Mouse (Mus musculus): ENCODE data around the gene Mucl3. TPM values are rescaled to one million over a fixed set of nuclear protein-coding genes. Genes with fewer than 3 reads are reported as not detected.

The Mucl3 gene
- total and polyA plus RNA-seq, 3 experiments: 0.11 to 1.3 (median 0.34) TPM

- H3K4me1 ChIP-seq (ENCODE audit: control insufficient read depth in 1 of 2, insufficient read depth in 2 of 2): peaks cover 6 to 25% of the 10 kb centered on the region in 2 experiments; a peak in 3 of 4 replicates
- no peaks in the 10 kb centered on the region for H3K9me3 ChIP-seq (replicated peaks; ENCODE audit: low read length)
- H3K4me2 ChIP-seq (ENCODE audit: insufficient read depth, low read depth, poor library complexity, severe bottlenecking): peak overlapping the region; percentile 55; the same call in 1 of the 2 replicates
- peaks cover 16 to 35% of the 10 kb centered on the region in 2 experiments for H3K36me3 ChIP-seq (replicated peaks in 1 of 2; ENCODE audit: control insufficient read depth in 1 of 2, insufficient read depth in 1 of 2, low read length in 1 of 2)
- H3K27me3 ChIP-seq (replicated peaks): no peaks in the 10 kb centered on the region
- peak overlapping the region in 1 of 3 experiments; percentile 62 for H3K4me3 ChIP-seq (replicated peaks in 1 of 3; ENCODE audit: low read depth in 2 of 3, low read length in 2 of 3, poor library complexity in 1 of 3)
- no peak overlapping the region for H3K27ac ChIP-seq (ENCODE audit: insufficient read depth, low read depth)
- DNase-seq (ENCODE audit: extremely low read depth): no peak
- no peaks in the 10 kb centered on the region for H3K79me2 ChIP-seq (replicated peaks; ENCODE audit: control insufficient read depth, extremely low read depth, insufficient read depth, poor library complexity, severe bottlenecking)
- H3K9ac ChIP-seq (ENCODE audit: insufficient read depth, low read depth): peak overlapping the region; percentile 90; the same call in 1 of the 2 replicates
- TF ChIP-seq RCOR1 (conservative IDR thresholded peaks at IDR 0.05; ENCODE audit: low read depth, low read length): no peak
- TF ChIP-seq ELF1 (IDR thresholded peaks at IDR 0.05; ENCODE audit: low read depth, low read length): no peak
- no peak for TF ChIP-seq CTCF (conservative IDR thresholded peaks at IDR 0.05 in 1 of 2, IDR thresholded peaks at IDR 0.05 in 1 of 2; ENCODE audit: low read depth in 2 of 2, low read length in 2 of 2)
- TF ChIP-seq CHD1 (IDR thresholded peaks at IDR 0.05; ENCODE audit: low read depth, low read length): no peak
- TF ChIP-seq E2F4 (IDR thresholded peaks at IDR 0.05; ENCODE audit: insufficient replicate concordance, low read depth, low read length): no peak
- in situ Hi-C loops (cut with MboI; ENCODE audit: low pct_ligation_motif_present, low pct_unique_long_range_greater_than_20kb, low sequenced_read_pairs): no loop called here
- dilution Hi-C loops (cut with MboI; ENCODE audit: extremely low pct_ligation_motif_present, extremely low pct_unique_long_range_greater_than_20kb, low sequenced_read_pairs): no loop called here
Measured at GRCm38 (mm10) chr17:35672527-35672926, 29.0 kb upstream of the Mucl3 start.

DNA sequence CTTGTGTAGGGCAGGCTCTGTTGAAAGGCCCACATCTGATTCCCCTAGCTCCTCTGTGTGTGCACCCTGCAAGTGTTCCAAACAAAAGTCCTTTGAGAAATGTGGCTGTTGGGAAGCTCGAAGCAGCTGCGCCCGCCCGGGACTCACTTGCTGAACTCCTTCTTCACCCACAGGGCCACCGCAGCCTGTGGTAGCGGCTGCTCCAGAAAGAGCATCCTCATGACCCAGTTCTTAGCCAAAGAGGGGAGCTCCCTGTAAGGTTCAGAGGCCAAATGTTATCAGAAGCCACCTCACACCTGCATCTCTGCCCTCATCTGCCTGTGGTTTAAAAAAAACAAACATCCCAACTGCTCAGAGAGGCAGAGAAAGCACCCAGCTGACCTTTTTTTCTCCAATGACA is 28.4 kb upstream of the Mucl3 start:
- in situ Hi-C loops (cut with MboI; ENCODE audit: low pct_ligation_motif_present, low pct_unique_long_range_greater_than_20kb, low sequenced_read_pairs): no loop called here

DNA sequence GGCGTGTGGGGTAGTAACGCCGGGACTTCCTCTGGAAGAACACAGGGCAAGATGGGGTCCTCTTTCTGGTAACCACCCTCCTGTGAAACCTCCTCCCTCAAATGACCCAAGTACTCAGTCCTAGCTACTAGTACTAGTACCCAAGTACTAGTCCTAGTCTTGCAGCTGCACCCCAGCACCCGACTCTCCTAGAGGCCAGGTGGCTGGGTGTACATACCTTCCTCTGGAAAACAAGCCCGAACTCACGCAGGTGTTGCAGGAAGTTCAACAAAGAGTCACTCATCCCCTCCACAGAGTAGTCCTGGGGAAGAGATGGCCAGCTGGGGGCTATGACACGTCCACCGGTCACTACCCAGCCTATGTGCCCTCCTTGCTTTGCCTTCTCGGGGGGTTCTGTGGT is 26.2 kb upstream of the Mucl3 start:
- no peaks in the 10 kb centered on the region for H3K79me2 ChIP-seq (replicated peaks; ENCODE audit: control insufficient read depth, extremely low read depth, insufficient read depth, poor library complexity, severe bottlenecking)
- no peak overlapping the region for H3K9ac ChIP-seq (ENCODE audit: insufficient read depth, low read depth)
- no peak overlapping the region for H3K4me2 ChIP-seq (ENCODE audit: insufficient read depth, low read depth, poor library complexity, severe bottlenecking)
- DNase-seq (ENCODE audit: extremely low read depth): no peak
- H3K4me1 ChIP-seq (ENCODE audit: control insufficient read depth in 1 of 2, insufficient read depth in 2 of 2): peaks cover 13 to 36% of the 10 kb centered on the region in 2 experiments
- H3K36me3 ChIP-seq (replicated peaks in 1 of 2; ENCODE audit: control insufficient read depth in 1 of 2, insufficient read depth in 1 of 2, low read length in 1 of 2): peaks cover 27 to 49% of the 10 kb centered on the region in 2 experiments
- no peak overlapping the region for H3K4me3 ChIP-seq (replicated peaks in 1 of 3; ENCODE audit: low read depth in 2 of 3, low read length in 2 of 3, poor library complexity in 1 of 3)
- no peak overlapping the region for H3K27ac ChIP-seq (ENCODE audit: insufficient read depth, low read depth)
- in situ Hi-C loops (cut with MboI; ENCODE audit: low pct_ligation_motif_present, low pct_unique_long_range_greater_than_20kb, low sequenced_read_pairs) (no loop called here), dilution Hi-C loops (cut with MboI; ENCODE audit: extremely low pct_ligation_motif_present, extremely low pct_unique_long_range_greater_than_20kb, low sequenced_read_pairs) (no loop called here)
- no peak for TF ChIP-seq ZNF384 (IDR thresholded peaks at IDR 0.05; ENCODE audit: low read depth, low read length)
- H3K27me3 ChIP-seq (replicated peaks): no peaks in the 10 kb centered on the region
- H3K9me3 ChIP-seq (replicated peaks; ENCODE audit: low read length): no peaks in the 10 kb centered on the region

More for the DNA sequence above, 28.4 kb upstream of the Mucl3 start:
- no peak for TF ChIP-seq SMC3 (IDR thresholded peaks at IDR 0.05; ENCODE audit: low read depth, low read length)
- TF ChIP-seq RCOR1 (conservative IDR thresholded peaks at IDR 0.05; ENCODE audit: low read depth, low read length): no peak
- TF ChIP-seq ZMIZ1 (IDR thresholded peaks at IDR 0.05; ENCODE audit: low read depth, low read length): no peak
- no peak for TF ChIP-seq ELF1 (IDR thresholded peaks at IDR 0.05; ENCODE audit: low read depth, low read length)
- TF ChIP-seq MYC (IDR thresholded peaks at IDR 0.05; ENCODE audit: low read depth, low read length): no peak
- TF ChIP-seq SIN3A (IDR thresholded peaks at IDR 0.05; ENCODE audit: low read length): no peak
- TF ChIP-seq NRF1 (IDR thresholded peaks at IDR 0.05; ENCODE audit: low read depth, low read length): no peak
- TF ChIP-seq NELFE (IDR thresholded peaks at IDR 0.05; ENCODE audit: low read depth, low read length): no peak
- Histone ChIP-seq H3K4me1 (ENCODE audit: control insufficient read depth in 1 of 2, insufficient read depth in 2 of 2) (peaks cover 6 to 25% of the 10 kb centered on the region in 2 experiments; a peak in 3 of 4 replicates), H3K4me2 (ENCODE audit: insufficient read depth, low read depth, poor library complexity, severe bottlenecking) (no peak overlapping the region), H3K36me3 (replicated peaks in 1 of 2; ENCODE audit: control insufficient read depth in 1 of 2, insufficient read depth in 1 of 2, low read length in 1 of 2) (peaks cover 16 to 35% of the 10 kb centered on the region in 2 experiments), H3K27me3 (replicated peaks) (no peaks in the 10 kb centered on the region), H3K79me2 (replicated peaks; ENCODE audit: control insufficient read depth, extremely low read depth, insufficient read depth, poor library complexity, severe bottlenecking) (no peaks in the 10 kb centered on the region), H3K4me3 (replicated peaks in 1 of 3; ENCODE audit: low read depth in 2 of 3, low read length in 2 of 3, poor library complexity in 1 of 3) (no peak overlapping the region), H3K9me3 (replicated peaks; ENCODE audit: low read length) (no peaks in the 10 kb centered on the region), H3K9ac (ENCODE audit: insufficient read depth, low read depth) (no peak overlapping the region), H3K27ac (ENCODE audit: insufficient read depth, low read depth) (no peak overlapping the region)
- dilution Hi-C loops (cut with MboI; ENCODE audit: extremely low pct_ligation_motif_present, extremely low pct_unique_long_range_greater_than_20kb, low sequenced_read_pairs): no loop called here
- no peak for DNase-seq (ENCODE audit: extremely low read depth)
